Mouse (Mus musculus): Measurements from ENCODE around the gene Olfr370.

DNA sequence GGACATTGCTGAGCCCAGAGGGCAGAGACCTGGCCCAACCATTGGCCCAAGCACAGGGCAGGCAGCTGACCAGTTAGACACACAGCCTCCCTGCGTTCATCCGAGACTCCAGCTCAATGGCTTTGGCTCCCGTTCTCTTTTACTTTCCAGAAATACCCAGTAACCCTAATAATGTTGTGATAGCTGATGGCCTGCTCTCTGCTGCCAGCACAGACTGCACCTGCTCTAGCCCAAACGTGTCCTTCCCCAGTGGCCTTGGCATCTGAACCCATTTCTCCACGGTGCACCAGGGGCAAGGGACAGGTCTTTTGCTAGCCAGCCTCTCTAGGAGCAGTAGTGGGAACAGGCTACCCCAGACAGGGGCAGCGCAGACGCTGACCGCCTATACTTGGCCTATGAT, 45.2 kb downstream of the Olfr370 start:
- TF ChIP-seq CTCF (IDR thresholded peaks at IDR 0.05) (no peak), EP300 (IDR thresholded peaks at IDR 0.05) (no peak)

Measured in lung, postnatal 0 days (tissue).